Mouse (Mus musculus) erythroblast, embryonic 14.5 days (primary cell): Measurements from ENCODE around the gene Gm10153.

ENCODE experiments used
- GATA1 ChIP-seq: IDR thresholded peaks from 2 replicates; pipeline ENCODE4 v1.6.1; 2012; ENCODE audit warnings: low read length, inconsistent platforms, mixed read lengths
- TAL1 ChIP-seq: IDR thresholded peaks from 3 replicates; pipeline ENCODE4 v1.6.1; 2012; ENCODE audit warnings: low read length, inconsistent platforms, mixed read lengths

- TF ChIP-seq GATA1: no peak
- no peak for TF ChIP-seq TAL1
Observed at GRCm38 (mm10) chr7:142159366-142159765, 30.8 kb downstream of the Gm10153 start.
